Mouse (Mus musculus): ENCODE measurements around the gene Mgst2. TPM values are rescaled to one million over a fixed set of nuclear protein-coding genes. Genes with fewer than 3 reads are reported as not detected.
A peak's percentile ranks its signal among the peaks of the same experiment; 100 is the strongest.

Gene Mgst2
- total RNA-seq, 2 experiments from 2014 or later = 1.3 TPM; not detected in 1

DNA sequence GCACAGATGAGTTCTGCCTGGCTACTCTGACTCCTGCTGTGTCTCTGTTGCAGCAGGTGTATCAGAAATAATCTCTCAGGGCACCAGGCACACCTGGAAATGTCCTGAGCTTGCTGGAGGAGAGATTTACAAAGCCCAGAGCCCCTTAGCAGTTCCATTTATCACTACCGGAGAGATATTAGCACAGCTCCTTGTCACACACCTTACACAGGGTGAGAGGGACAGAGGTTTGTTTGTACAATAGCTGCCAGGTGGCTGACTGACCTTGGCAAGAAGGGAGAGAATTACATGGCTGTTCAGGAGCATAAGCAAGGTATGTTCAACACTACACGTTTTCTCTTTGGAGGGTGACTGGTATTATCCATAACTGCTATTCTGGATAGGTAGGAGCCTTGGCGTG, 35.6 kb downstream of the Mgst2 start:
- intact Hi-C loops (cut with DNase I) = no loop called here
- no peak for DNase-seq

DNA sequence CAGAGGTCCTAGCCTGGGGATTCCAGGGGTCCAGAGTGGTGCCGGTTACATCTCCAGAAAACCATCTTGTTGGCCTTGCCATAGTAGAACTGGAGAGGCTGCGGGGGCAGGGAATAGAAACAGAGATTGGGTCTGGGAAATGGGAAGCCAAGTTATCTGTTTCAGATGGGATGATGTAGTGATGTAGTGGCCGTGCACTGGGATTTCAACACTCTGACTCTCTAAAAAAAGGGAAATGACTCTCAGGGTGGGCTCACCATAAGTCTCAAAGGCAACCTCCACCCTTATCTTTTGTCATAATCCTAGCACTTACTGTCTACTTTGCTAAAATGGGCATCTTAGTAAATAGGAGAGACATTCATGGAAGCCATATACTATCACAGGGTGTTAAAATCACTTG, 37.8 kb downstream of the Mgst2 start:
- no peak for DNase-seq
- intact Hi-C loops (cut with DNase I) = no loop called here

DNA sequence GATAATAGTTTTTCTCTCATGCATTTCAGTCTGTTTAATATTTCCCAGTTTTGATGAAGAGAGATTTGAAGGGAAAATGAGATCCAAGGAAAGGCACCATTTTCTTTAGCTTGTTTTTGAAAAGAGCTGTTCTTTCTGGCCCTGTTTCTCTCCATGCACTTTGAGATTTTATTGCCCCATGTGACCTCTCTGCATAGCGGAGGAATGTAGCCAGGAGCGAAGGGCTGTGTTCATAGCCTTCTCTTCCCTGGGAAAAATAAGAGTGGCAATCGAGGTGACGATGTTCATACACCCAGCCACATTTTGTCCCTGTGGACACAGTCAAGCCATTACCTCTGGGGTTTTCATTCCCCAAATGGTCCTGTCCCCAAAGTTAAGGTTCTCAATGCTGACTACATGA, 40.0 kb downstream of the Mgst2 start:
- intact Hi-C loops (cut with DNase I) = loop anchor here (2.0 to 5.0 kb wide), 6 partner anchors 87 to 543 kb away; no protein-coding TSS in a partner anchor
- no peak for DNase-seq

DNA sequence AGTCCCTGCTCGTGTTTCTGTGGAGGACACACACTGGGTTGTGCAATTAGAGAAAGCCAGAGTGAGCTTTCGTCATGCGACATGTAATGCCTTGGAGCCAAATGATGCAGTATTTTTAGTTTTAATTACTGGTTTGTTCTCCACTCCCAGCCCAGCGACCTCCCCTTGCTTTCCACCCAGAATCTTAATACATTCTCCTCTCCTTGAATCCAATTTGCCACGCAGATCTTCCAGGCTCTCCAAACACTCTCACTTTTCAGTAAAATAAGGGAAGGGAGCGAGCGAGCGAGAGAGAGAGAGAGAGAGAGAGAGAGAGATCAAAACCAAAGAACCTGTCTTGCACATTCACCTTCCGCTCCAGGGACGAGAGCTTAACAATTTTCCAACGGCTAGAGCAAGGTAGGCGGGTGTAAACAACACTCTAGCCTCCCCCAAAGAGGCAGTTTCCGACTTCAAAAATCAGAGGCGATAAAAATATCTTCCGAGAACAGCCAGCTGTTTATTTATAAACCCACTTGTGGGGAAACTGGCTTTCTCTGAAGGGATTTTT, 40.6 kb downstream of the Mgst2 start:
- DNase-seq = no peak
- intact Hi-C loops (cut with DNase I) = loop anchor here (2.0 to 5.0 kb wide), 6 partner anchors 86 to 542 kb away; no protein-coding TSS in a partner anchor

DNA sequence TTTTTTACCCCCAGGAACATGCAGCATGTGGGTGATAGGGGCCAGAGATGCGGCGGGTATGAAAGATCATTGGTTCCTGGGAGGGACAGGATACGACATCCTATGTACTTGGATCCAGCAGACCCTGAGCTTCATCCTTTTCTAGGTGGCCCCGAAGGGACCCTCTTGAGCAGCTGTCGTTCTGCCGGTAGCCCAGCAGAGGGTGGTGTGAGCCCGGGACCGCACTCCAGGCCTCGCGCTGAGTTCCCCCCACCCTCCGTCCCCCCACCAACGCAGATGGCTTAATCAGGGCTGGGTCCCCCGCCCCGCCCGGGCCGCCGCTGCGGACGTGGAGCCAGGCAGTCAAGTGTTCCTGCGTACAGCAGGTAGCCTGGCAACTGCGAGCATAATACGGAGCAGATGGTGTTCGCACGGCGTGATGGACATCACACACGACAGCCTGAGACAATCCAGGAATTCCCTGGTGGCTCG, 41.2 kb downstream of the Mgst2 start:
- peak; percentile 73 to 83 for DNase-seq
- intact Hi-C loops (cut with DNase I) = loop anchor here (2.0 to 5.0 kb wide), 6 partner anchors 86 to 541 kb away; no protein-coding TSS in a partner anchor

GRCm38 (mm10) chr3:51701950-51702349, 41.8 kb downstream of the Mgst2 start:
- peak in 1 of 2 experiments; percentile 16 for DNase-seq
- intact Hi-C loops (cut with DNase I) = loop anchor here (2.0 to 5.0 kb wide), 6 partner anchors 85 to 541 kb away; no protein-coding TSS in a partner anchor

- DNase-seq = no peak
- intact Hi-C loops (cut with DNase I) = loop anchor here (5.0 kb wide), 3 partner anchors 85 to 305 kb away; no protein-coding TSS in a partner anchor
These were observed 42.6 kb downstream of the Mgst2 start for GRCm38 (mm10) chr3:51702701-51703286.

DNA sequence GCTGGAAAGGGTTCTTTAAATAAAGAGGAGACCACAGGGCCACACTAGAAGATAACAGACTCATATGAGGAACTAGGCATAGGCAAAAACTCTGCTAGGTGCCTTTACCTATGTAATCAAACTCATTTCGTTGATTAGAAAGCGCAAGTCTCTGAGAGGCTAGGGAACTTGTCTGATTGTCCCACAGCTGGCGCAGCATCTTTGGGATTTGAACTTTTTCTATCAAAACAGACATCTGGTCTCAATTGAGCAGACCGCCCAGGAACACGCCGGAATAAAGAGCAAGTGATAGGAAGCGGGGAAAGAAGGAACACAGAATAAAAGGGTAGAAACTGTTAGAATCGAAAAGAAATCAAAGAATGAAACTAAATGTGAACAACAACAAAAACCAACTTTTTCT, 43.3 kb downstream of the Mgst2 start:
- DNase-seq = no peak
- intact Hi-C loops (cut with DNase I) = loop anchor here (5.0 kb wide), 3 partner anchors 84 to 304 kb away; no protein-coding TSS in a partner anchor

- intact Hi-C loops (cut with DNase I) = loop anchor here (2.0 to 5.0 kb wide), 2 partner anchors 34 to 207 kb away; no protein-coding TSS in a partner anchor
- no peak for DNase-seq
These were observed 45.1 kb downstream of the Mgst2 start for GRCm38 (mm10) chr3:51705220-51705619.

- intact Hi-C loops (cut with DNase I) = loop anchor here (5.0 kb wide), 1 partner anchor 204 kb away; no protein-coding TSS in a partner anchor
- no peak for DNase-seq
These were observed 48.2 kb downstream of the Mgst2 start for GRCm38 (mm10) chr3:51708375-51708745.

DNA sequence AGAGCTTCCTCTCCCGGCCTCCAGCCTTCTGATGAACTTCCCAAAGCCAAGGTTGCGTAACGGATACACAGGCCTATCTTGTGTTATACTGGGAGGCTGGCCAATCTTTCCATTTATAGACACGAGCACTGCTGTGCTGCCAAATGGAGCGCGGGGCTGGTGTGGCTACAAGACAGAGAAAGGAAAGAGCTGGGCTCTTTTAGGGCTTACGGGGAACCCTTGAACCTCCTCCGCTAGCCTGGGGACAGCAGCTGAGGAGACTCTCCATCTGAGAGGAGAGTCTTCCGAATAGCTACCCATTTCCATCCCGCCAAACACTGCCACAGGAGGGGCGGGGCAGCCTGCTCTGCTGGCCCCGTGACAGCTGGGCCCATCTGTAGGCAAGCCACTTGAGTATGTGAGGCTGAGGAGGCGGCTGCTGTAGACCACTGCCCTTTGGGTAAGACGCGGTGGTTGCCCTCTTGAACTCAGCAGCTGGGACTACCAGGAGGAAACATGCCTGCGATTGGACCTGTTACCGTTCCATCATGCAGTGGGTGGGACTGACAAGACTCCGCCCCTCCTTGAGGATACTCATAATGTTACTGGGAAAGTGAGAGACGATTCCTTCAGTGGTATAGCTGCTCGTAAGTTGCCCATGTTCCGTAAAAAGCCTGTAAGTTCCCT, 48.7 kb downstream of the Mgst2 start:
- intact Hi-C loops (cut with DNase I) = loop anchor here (5.0 kb wide), 1 partner anchor 203 kb away; no protein-coding TSS in a partner anchor
- peak; percentile 87 to 93 for DNase-seq

- intact Hi-C loops (cut with DNase I) = no loop called here
- no peak for DNase-seq
These were observed 52.2 kb downstream of the Mgst2 start for GRCm38 (mm10) chr3:51712382-51712781.

GRCm38 (mm10) chr3:51713233-51713632, 53.1 kb downstream of the Mgst2 start:
- no peak for DNase-seq
- intact Hi-C loops (cut with DNase I) = no loop called here

GRCm38 (mm10) chr3:51714469-51714868, 54.3 kb downstream of the Mgst2 start:
- intact Hi-C loops (cut with DNase I) = no loop called here
- no peak for DNase-seq

- no peak for DNase-seq
- intact Hi-C loops (cut with DNase I) = no loop called here
These were observed 57.3 kb downstream of the Mgst2 start for GRCm38 (mm10) chr3:51717455-51717854.

- no peak for DNase-seq
- intact Hi-C loops (cut with DNase I) = no loop called here
These were observed 57.7 kb downstream of the Mgst2 start for GRCm38 (mm10) chr3:51717909-51718308.

DNA sequence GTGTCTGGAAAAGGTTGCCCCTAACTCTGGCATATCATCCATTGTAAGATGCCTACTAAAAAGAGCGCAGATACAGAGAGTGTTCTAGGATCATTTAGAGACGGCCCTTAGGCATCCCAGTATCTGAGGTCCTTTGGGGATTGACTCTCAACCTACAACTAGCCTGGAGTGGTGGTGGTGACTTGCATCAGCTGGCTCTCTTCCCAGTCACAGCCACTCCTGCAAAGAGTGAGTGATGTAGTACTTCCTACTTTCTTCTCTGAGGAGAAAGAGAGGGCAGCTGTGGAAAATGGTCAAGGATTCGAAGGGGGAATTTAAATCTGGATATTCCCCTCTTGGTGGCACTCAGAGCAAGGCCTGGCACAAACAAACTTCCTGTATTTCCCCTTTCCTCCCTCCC, 59.2 kb downstream of the Mgst2 start:
- DNase-seq = no peak
- intact Hi-C loops (cut with DNase I) = no loop called here

- intact Hi-C loops (cut with DNase I) = no loop called here
- DNase-seq = no peak
These were observed 59.8 kb downstream of the Mgst2 start for GRCm38 (mm10) chr3:51719982-51720381.

DNA sequence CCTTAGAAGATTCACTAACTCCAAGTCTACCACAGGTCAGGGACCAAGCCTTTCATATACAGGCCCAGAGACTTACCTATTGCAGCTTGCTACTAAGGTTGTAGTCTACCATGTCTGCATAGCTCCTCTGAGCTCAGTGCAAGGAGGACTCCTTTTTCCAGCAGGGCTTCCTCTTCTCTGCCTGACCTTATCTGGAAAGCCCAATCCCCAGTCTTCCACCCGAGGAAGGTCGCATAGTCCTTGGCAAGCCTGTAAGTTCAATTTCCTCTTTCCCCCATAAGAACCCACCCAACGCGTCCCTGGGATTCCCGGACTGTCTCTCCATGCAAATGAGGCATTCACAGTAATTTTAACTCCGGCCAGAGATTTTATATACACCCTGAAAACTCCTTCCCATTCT, 66.1 kb downstream of the Mgst2 start:
- intact Hi-C loops (cut with DNase I) = no loop called here
- no peak for DNase-seq

- intact Hi-C loops (cut with DNase I) = no loop called here
- DNase-seq = no peak
These were observed 67.3 kb downstream of the Mgst2 start for GRCm38 (mm10) chr3:51727487-51727886.

DNA sequence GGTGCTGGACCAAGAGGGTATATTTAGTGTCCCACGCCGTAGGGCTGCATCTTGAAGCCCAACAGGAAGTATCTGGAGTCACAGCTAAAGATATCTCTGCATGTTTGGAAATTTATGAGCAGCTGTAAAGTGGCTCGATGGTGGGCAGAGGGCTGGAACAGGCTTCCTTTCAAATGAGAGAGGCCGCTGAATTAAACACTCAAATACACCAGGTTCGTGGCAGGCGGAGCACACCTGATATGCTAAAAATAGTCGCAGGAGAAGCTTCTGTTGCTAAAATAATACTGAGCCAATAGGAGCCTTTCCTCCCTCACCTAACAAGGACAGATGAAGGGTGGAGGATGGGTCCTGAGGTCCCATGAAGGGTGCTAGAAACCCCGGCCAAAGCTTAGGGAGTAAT, 67.8 kb downstream of the Mgst2 start:
- intact Hi-C loops (cut with DNase I) = no loop called here
- DNase-seq = no peak
